Mouse (Mus musculus): ENCODE measurements around the gene Sfi1. TPM values are rescaled to one million over a fixed set of nuclear protein-coding genes. Genes with fewer than 3 reads are reported as not detected.
"Not testable (repeated sequence)": the region's sequence is repeated elsewhere in the genome, so short reads cannot be mapped to it uniquely, and the experiment has no call there.

Sfi1 gene
- polyA plus RNA-seq, 1 experiment from 2014 or later = 13.7 TPM

- H3K27ac ChIP-seq = peak overlapping the region; percentile 85
- DNase-seq (ENCODE audit: extremely low spot score, low spot score) = no peak
- no peaks in the 10 kb centered on the region for H3K9me3 ChIP-seq
- peaks cover 13% of the 10 kb centered on the region for H3K4me1 ChIP-seq
- H3K4me3 ChIP-seq = peak overlapping the region; percentile 51
- peaks cover 23% of the 10 kb centered on the region for H3K36me3 ChIP-seq (replicated peaks)
- no peaks in the 10 kb centered on the region for H3K27me3 ChIP-seq (ENCODE audit: poor library complexity, severe bottlenecking)
- WGBS = 9% methylated on average over 16 of the region's 16 CpGs
These were observed 8.3 kb upstream of the Sfi1 start for GRCm38 (mm10) chr11:3201326-3202230.

- WGBS = 93% methylated on average over 6 of the region's 7 CpGs
- H3K4me3 ChIP-seq = not testable (repeated sequence)
These were observed 7.4 kb upstream of the Sfi1 start for GRCm38 (mm10) chr11:3200636-3201035.

GRCm38 (mm10) chr11:3182707-3183106, 10.6 kb downstream of the Sfi1 start:
- H3K36me3 ChIP-seq (replicated peaks); H3K4me1 ChIP-seq; H3K27ac ChIP-seq; H3K4me3 ChIP-seq; DNase-seq (ENCODE audit: extremely low spot score, low spot score); H3K27me3 ChIP-seq (ENCODE audit: poor library complexity, severe bottlenecking): not testable (repeated sequence)
- H3K9me3 ChIP-seq = peaks cover 15% of the 10 kb centered on the region
- 81% methylated on average over 1 of the region's 1 CpGs for WGBS

More at GRCm38 (mm10) chr11:3200636-3201035, 7.4 kb upstream of the Sfi1 start:
- DNase-seq (ENCODE audit: extremely low spot score, low spot score); H3K27ac ChIP-seq; H3K9me3 ChIP-seq; H3K27me3 ChIP-seq (ENCODE audit: poor library complexity, severe bottlenecking): not testable (repeated sequence)
- Histone ChIP-seq H3K36me3 (replicated peaks) (peaks cover 14% of the 10 kb centered on the region), H3K4me1 (peaks cover 13% of the 10 kb centered on the region)

DNA sequence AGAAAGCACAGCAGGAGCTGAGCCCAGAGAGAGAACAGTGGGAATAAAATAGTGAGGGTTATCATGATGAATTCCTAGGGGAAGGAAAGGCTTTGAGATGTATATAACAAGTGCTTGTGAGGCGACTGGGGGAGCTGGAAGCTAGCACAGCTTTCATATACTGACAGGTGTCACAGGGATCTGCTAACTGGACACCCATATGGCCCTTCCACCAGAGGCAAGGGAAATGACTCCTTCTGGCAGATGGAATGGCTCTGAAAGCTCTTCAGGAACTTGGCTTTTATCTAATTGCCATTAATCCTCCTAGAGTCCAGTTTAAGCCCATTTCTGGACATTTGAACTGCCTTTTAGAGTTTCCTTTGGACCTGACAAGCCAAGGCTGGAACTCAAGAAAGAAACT, 11.3 kb downstream of the Sfi1 start:
- peaks cover 15% of the 10 kb centered on the region for H3K9me3 ChIP-seq
- not testable (repeated sequence) for H3K36me3 ChIP-seq (replicated peaks); H3K27ac ChIP-seq; DNase-seq (ENCODE audit: extremely low spot score, low spot score); H3K4me1 ChIP-seq; H3K27me3 ChIP-seq (ENCODE audit: poor library complexity, severe bottlenecking); H3K4me3 ChIP-seq
- 49% methylated on average over 1 of the region's 1 CpGs for WGBS

- H3K4me1 ChIP-seq; H3K4me3 ChIP-seq; H3K27me3 ChIP-seq (ENCODE audit: poor library complexity, severe bottlenecking); H3K36me3 ChIP-seq (replicated peaks); DNase-seq (ENCODE audit: extremely low spot score, low spot score); H3K27ac ChIP-seq: not testable (repeated sequence)
- 59% methylated on average over 4 of the region's 4 CpGs for WGBS
- H3K9me3 ChIP-seq = peaks cover 15% of the 10 kb centered on the region
These were observed 12.0 kb downstream of the Sfi1 start for GRCm38 (mm10) chr11:3181250-3181649.

DNA sequence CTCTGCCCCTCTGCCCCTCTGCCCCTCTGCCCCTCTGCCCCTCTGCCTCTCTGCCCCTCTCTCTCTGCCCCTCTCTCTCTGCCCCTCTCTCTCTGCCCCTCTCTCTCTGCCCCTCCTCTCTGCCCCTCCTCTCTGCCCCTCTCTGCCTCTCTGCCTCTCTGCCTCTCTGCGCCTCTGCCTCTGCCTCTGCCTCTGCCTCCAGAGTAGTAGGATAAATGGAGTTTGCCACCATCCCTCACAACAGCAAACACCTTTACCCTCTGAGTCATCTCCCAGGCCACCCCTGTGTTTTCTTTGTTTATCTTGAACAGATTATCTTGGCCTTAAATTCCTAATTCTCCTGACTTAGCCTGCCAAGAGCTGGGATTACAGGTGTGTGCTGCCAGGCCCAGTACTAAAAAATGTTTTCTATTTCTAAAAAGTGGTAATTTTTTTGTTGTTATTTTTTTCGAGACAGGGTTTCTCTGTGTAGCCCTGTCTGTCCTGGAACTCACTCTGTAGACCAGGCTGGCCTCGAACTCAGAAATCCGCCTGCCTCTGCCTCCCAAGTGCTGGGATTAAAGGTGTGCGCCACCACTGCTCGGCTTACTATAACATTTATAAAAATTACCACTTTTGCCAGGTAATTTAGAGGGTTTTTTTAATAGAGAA, 12.6 kb downstream of the Sfi1 start:
- H3K36me3 ChIP-seq (replicated peaks); DNase-seq (ENCODE audit: extremely low spot score, low spot score); H3K4me3 ChIP-seq; H3K27me3 ChIP-seq (ENCODE audit: poor library complexity, severe bottlenecking); H3K27ac ChIP-seq; H3K4me1 ChIP-seq: not testable (repeated sequence)
- H3K9me3 ChIP-seq = peaks cover 15% of the 10 kb centered on the region
- WGBS = 78% methylated on average over 6 of the region's 6 CpGs

DNA sequence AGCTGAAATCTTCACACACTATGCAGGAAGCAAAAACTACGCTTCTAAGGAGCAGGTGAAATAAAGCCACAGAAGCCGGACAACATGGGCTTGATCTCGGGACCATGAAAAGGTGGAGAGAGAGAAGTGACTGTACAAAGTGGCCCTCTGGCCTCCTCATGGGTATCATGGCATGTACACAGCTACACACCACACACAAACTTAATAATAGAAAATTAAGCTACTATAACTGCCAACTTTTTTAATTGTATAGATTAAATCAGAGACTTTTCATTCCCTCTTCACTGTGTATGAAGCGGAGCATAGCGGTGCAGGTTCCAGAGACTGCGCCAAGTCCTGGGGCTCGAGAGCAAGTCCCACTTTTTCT, 13.6 kb downstream of the Sfi1 start:
- not testable (repeated sequence) for H3K27me3 ChIP-seq (ENCODE audit: poor library complexity, severe bottlenecking); DNase-seq (ENCODE audit: extremely low spot score, low spot score); H3K4me1 ChIP-seq; H3K27ac ChIP-seq; H3K36me3 ChIP-seq (replicated peaks); H3K4me3 ChIP-seq
- WGBS = 86% methylated on average over 7 of the region's 7 CpGs
- peaks cover 15% of the 10 kb centered on the region for H3K9me3 ChIP-seq

DNA sequence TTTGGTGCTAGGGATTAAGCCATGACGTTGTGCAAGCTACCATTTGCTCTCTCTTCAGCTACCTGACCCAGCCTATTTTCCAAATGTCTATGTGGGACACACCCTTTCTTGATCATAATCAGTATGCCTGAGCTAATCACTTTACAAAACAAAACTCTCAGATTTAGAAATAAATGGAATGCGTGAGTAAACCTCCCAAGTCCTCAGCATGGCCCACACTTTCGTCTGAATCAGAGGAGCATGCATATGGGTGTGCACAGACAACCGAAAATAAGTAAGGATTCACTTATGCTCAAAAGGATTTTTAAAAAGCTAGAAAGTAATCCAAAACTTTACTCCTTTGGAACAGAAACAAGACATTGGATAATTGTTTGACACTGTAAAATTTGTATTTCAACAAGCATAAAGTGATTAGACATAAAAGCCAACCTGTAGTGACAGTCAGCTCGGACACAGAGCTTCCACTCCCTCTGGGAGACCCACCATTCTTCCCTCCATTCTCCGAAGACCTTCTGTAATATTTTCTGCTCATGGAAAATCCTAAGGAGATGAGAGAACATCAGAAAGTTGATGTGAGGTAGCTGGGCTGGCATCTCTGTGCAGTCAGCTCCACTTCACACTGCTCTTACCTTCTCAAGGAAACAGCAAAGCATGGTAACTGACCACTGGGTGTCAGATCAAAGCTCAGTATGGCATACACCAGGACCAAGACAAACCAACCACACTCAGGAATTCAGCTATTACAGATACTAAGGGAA, 14.1 kb downstream of the Sfi1 start:
- WGBS = 90% methylated on average over 6 of the region's 6 CpGs
- not testable (repeated sequence) for H3K4me1 ChIP-seq; H3K4me3 ChIP-seq; H3K27ac ChIP-seq; H3K36me3 ChIP-seq (replicated peaks); DNase-seq (ENCODE audit: extremely low spot score, low spot score); H3K27me3 ChIP-seq (ENCODE audit: poor library complexity, severe bottlenecking)
- peaks cover 15% of the 10 kb centered on the region for H3K9me3 ChIP-seq

DNA sequence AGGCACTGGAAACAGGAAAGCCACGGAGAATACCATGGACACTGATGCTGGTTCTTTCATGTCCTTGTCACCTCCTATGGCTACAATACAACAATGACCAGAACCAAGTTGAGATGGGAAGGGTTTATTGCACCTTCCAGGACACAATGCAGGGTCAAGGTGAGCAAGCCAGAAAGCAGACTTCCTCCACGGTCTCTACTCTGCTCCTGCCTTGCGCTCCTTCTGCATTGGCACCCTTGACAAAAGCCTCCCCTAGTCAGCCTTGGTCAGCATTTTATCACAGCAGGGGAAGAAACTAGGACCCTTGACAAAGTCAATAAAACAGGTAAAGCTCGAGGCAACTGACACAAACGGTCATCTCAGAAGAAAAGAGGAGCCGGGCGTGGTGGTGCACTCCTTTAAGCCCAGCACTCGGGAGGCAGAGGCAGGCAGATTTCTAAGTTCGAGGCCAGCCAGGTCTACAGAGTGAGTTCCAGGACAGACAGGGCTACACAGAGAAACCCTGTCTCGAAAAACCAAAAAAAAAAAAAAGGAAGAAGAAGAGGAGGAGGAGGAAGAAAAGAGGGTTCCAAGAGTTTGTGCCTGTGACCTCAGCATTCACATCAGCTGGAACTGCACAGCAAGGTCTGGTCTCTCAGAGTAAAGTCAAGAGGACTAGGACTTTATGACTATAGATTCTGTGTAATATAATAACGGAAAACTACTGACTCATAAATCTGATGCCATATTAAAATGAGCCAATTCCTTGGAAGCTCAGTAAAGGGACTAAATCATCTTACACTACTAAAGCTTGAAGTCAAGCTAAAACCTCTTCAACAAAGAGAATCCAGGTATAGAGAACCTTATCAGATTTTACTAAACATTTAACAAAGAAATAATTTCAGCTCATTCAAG, 19.6 kb downstream of the Sfi1 start:
- not testable (repeated sequence) for H3K36me3 ChIP-seq (replicated peaks); H3K4me3 ChIP-seq; H3K27me3 ChIP-seq (ENCODE audit: poor library complexity, severe bottlenecking); H3K4me1 ChIP-seq; H3K27ac ChIP-seq
- peak; percentile 32 for DNase-seq (ENCODE audit: extremely low spot score, low spot score)
- H3K9me3 ChIP-seq = peaks cover 15% of the 10 kb centered on the region
- WGBS = 87% methylated on average over 11 of the region's 11 CpGs

DNA sequence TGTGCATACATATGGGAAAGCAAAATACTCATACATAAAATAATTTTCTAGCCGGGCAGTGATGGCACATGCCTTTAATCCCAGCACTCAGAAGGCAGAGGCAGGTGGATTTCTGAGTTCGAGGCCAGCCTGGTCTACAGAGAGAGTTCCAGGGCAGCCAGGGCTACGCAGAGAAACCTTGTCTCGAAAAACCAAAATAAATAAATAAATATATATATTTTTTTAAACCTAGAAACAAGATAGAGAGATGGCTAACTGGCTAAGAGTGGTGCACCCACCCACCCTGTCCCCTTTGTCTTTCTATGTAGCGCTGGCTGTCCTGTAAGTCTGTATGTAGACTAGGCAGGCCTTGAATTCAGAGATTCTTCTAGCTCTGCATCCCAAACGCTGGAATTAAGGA, 20.7 kb downstream of the Sfi1 start:
- H3K27ac ChIP-seq; H3K36me3 ChIP-seq (replicated peaks); DNase-seq (ENCODE audit: extremely low spot score, low spot score); H3K4me1 ChIP-seq; H3K4me3 ChIP-seq; H3K27me3 ChIP-seq (ENCODE audit: poor library complexity, severe bottlenecking): not testable (repeated sequence)
- peaks cover 24% of the 10 kb centered on the region for H3K9me3 ChIP-seq
- 64% methylated on average over 6 of the region's 6 CpGs for WGBS

DNA sequence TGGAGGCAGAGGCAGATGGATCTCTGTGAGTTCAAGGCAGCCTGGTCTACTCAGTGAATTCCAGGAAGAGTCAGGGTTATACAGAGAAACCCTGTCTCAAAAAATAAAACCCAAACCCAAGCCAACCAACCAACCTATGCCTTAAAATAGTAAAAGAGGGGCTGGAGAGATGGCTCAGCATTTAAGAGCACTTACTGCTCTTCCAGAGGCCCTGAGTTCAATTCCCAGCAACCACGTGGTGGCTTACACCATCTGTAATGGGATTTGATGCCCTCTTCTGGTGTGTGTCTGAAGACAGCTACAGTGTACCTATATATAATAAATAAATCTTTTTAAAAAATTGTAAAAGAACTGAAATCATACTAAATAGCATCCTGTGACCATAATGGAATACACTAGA, 21.3 kb downstream of the Sfi1 start:
- not testable (repeated sequence) for H3K27ac ChIP-seq; DNase-seq (ENCODE audit: extremely low spot score, low spot score); H3K4me1 ChIP-seq; H3K27me3 ChIP-seq (ENCODE audit: poor library complexity, severe bottlenecking); H3K4me3 ChIP-seq; H3K36me3 ChIP-seq (replicated peaks)
- peaks cover 28% of the 10 kb centered on the region for H3K9me3 ChIP-seq
- 83% methylated on average over 1 of the region's 1 CpGs for WGBS

DNA sequence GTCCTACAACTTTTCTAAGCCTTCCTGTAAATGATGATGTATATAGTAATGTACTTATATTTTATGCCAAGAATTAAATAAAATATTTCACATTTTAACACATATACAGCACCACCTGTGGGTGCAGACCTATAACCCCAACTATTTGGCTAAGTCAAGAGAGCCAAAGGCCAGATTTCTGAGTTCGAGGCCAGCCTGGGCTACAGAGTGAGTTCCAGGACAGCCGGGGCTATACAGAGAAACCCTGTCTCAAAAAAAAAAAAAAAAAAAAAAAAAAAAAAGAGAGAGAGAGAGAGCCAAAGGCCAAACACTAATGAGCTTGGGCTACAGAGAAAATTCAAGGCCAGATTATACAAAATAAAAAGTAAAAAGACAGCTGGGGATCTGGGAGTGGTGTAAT, 24.2 kb downstream of the Sfi1 start:
- not testable (repeated sequence) for H3K27me3 ChIP-seq (ENCODE audit: poor library complexity, severe bottlenecking); H3K36me3 ChIP-seq (replicated peaks); H3K4me3 ChIP-seq; H3K4me1 ChIP-seq; H3K27ac ChIP-seq; DNase-seq (ENCODE audit: extremely low spot score, low spot score)
- 81% methylated on average over 2 of the region's 2 CpGs for WGBS
- H3K9me3 ChIP-seq = peaks cover 31% of the 10 kb centered on the region
